Mouse (Mus musculus) myocyte (in vitro differentiated cells): Measurements from ENCODE around the gene Avil. TPM values are rescaled to one million over a fixed set of nuclear protein-coding genes. Genes with fewer than 3 reads are reported as not detected.

Experiments
- H3K27me3 ChIP-seq: one replicate; pipeline ENCODE4 v1.6.1; 2011; ENCODE audit not compliant: control insufficient read depth, insufficient read depth, insufficient read length
- H3K36me3 ChIP-seq: one replicate; pipeline ENCODE4 v1.6.1; 2011; ENCODE audit not compliant: control insufficient read depth, insufficient read depth
- H3K4me2 ChIP-seq: one replicate; pipeline ENCODE4 v1.6.1; 2011; ENCODE audit warnings: low read depth, control low read depth
- H3K4me3 ChIP-seq: one replicate; pipeline ENCODE4 v1.5.1; 2011; ENCODE audit warnings: mild to moderate bottlenecking, control low read depth, moderate library complexity
- H3K79me2 ChIP-seq: one replicate; pipeline ENCODE4 v1.6.1; 2011; ENCODE audit not compliant: control insufficient read depth, insufficient read depth
- H3ac ChIP-seq: one replicate; pipeline ENCODE4 v1.6.1; 2011; ENCODE audit not compliant: control insufficient read depth, insufficient read length
- CEBPB ChIP-seq: IDR thresholded peaks from 2 replicates; pipeline ENCODE4 v1.6.1; 2011; ENCODE audit warnings: mild to moderate bottlenecking, moderate library complexity; ENCODE audit not compliant: poor library complexity, insufficient read depth, severe bottlenecking
- E2F4 ChIP-seq: IDR thresholded peaks from one replicate; pipeline ENCODE4 v1.6.1; 2011; ENCODE audit warnings: mild to moderate bottlenecking, control low read depth, moderate library complexity; ENCODE audit not compliant: insufficient read depth
- MAX ChIP-seq: IDR thresholded peaks from one replicate; pipeline ENCODE4 v1.6.1; 2011; ENCODE audit warnings: low read depth, mild to moderate bottlenecking, control low read depth
- MYOD1 ChIP-seq, 3 experiments: IDR thresholded peaks; one replicate each; pipeline ENCODE4 v1.6.1; 2011; ENCODE audit warnings: control low read depth in 2 of 3, low read depth in 2 of 3, mild to moderate bottlenecking in 2 of 3, moderate library complexity in 1 of 3; ENCODE audit not compliant: insufficient read length in 2 of 3, control insufficient read depth in 1 of 3
- MYOG ChIP-seq, 3 experiments: IDR thresholded peaks; one replicate each; pipeline ENCODE4 v1.6.1; 2011; ENCODE audit warnings: control low read depth in 2 of 3, low read depth in 2 of 3, mild to moderate bottlenecking in 2 of 3; ENCODE audit not compliant: insufficient read length in 2 of 3, control insufficient read depth in 1 of 3, insufficient read depth in 1 of 3
- POLR2A ChIP-seq: IDR thresholded peaks from one replicate; pipeline ENCODE4 v1.6.1; 2011; ENCODE audit warnings: low read depth, mild to moderate bottlenecking, control low read depth, moderate library complexity; ENCODE audit not compliant: insufficient read length
- POLR2AphosphoS2 ChIP-seq: IDR thresholded peaks from one replicate; pipeline ENCODE4 v1.6.1; 2011; ENCODE audit warnings: low read depth, control low read depth; ENCODE audit not compliant: insufficient read length
- REST ChIP-seq: IDR thresholded peaks from one replicate; pipeline ENCODE4 v1.6.1; 2011; ENCODE audit warnings: mild to moderate bottlenecking, control low read depth, moderate library complexity; ENCODE audit not compliant: insufficient read depth, insufficient read length
- SRF ChIP-seq: IDR thresholded peaks from one replicate; pipeline ENCODE4 v1.6.1; 2011; ENCODE audit warnings: low read depth; ENCODE audit not compliant: control insufficient read depth, insufficient read length
- TCF12 ChIP-seq: IDR thresholded peaks from one replicate; pipeline ENCODE4 v1.6.1; 2011; ENCODE audit warnings: mild to moderate bottlenecking, control low read depth; ENCODE audit not compliant: poor library complexity, insufficient read depth, severe bottlenecking
- TCF3 ChIP-seq: IDR thresholded peaks from one replicate; pipeline ENCODE4 v1.6.1; 2011; ENCODE audit warnings: low read depth, control low read depth; ENCODE audit not compliant: insufficient read length
- USF1 ChIP-seq: IDR thresholded peaks from one replicate; pipeline ENCODE4 v1.6.1; 2011; ENCODE audit warnings: low read depth, mild to moderate bottlenecking, control low read depth, moderate library complexity
- polyA plus RNA-seq: library from polyadenylated mRNA; unstranded; fragments of >200 nt; fragmentation: generic; extraction: Trizol; gene quantifications from one replicate; pipeline ENCODE4 v1.2.1, GENCODE M21; 2012; ENCODE audit warnings: missing spikeins

The Avil gene
- polyA plus RNA-seq, 1 experiment: 33.3 TPM

- Histone ChIP-seq H3K36me3 (peaks cover 31% of the 10 kb centered on the region), H3ac (peak within 1 kb of the TSS; percentile 17), H3K4me2 (peak within 1 kb of the TSS; percentile 79), H3K4me3 (peak within 1 kb of the TSS; percentile 98), H3K27me3 (no peaks in the 10 kb centered on the region), H3K79me2 (peaks cover 25% of the 10 kb centered on the region)
- TF ChIP-seq USF1 (peak; percentile 97), REST (no peak), MAX (no peak), SRF (peak; percentile 59), MYOD1 (IDR thresholded peaks at IDR 0.05; ENCODE audit: control insufficient read depth in 1 of 3, insufficient read length in 2 of 3, low read depth in 2 of 3) (peak in 1 of 3 experiments; percentile 52), TCF12 (no peak), CEBPB (no peak), POLR2A (peak; percentile 57), POLR2AphosphoS2 (peak; percentile 47), E2F4 (peak; percentile 17), MYOG (IDR thresholded peaks at IDR 0.05; ENCODE audit: control insufficient read depth in 1 of 3, insufficient read depth in 1 of 3, insufficient read length in 2 of 3, low read depth in 2 of 3) (peak in 1 of 3 experiments; percentile 35), TCF3 (no peak)
Observed at GRCm38 (mm10) chr10:127063239-127063872, 62.8 kb downstream of the Avil start, which contains the start of gene Cdk4. Gene Cdk4 (plus strand): TSS chr10:127063534.

GRCm38 (mm10) chr10:127063913-127064870, 63.7 kb downstream of the Avil start:
- Histone ChIP-seq H3K4me3 (peak overlapping the region; percentile 98), H3K36me3 (peaks cover 35% of the 10 kb centered on the region), H3K27me3 (no peaks in the 10 kb centered on the region), H3K4me2 (peak overlapping the region; percentile 79), H3ac (peak overlapping the region; percentile 17), H3K79me2 (peaks cover 33% of the 10 kb centered on the region)
- no peak for TF ChIP-seq SRF
- TF ChIP-seq TCF12: no peak
- TF ChIP-seq TCF3: no peak
- TF ChIP-seq CEBPB: no peak
- no peak for TF ChIP-seq MAX
- TF ChIP-seq REST: no peak
- no peak for TF ChIP-seq POLR2AphosphoS2
- no peak for TF ChIP-seq POLR2A

- H3ac ChIP-seq: no peak overlapping the region
- H3K79me2 ChIP-seq: peaks cover 42% of the 10 kb centered on the region
- no peak for TF ChIP-seq REST
- no peak for TF ChIP-seq POLR2A
- no peak for TF ChIP-seq USF1
- TF ChIP-seq TCF12: no peak
- TF ChIP-seq E2F4: no peak
- TF ChIP-seq MYOD1 (IDR thresholded peaks at IDR 0.05; ENCODE audit: control insufficient read depth in 1 of 3, insufficient read length in 2 of 3, low read depth in 2 of 3): no peak
- TF ChIP-seq CEBPB: no peak
- TF ChIP-seq POLR2AphosphoS2: no peak
- no peak for TF ChIP-seq MYOG (IDR thresholded peaks at IDR 0.05; ENCODE audit: control insufficient read depth in 1 of 3, insufficient read depth in 1 of 3, insufficient read length in 2 of 3, low read depth in 2 of 3)
- TF ChIP-seq MAX: no peak
- no peak for TF ChIP-seq SRF
- no peak overlapping the region for H3K4me2 ChIP-seq
- H3K27me3 ChIP-seq: no peaks in the 10 kb centered on the region
- H3K4me3 ChIP-seq: peak overlapping the region; percentile 98
- H3K36me3 ChIP-seq: peaks cover 35% of the 10 kb centered on the region
Observed at GRCm38 (mm10) chr10:127065981-127066380, 65.5 kb downstream of the Avil start.

GRCm38 (mm10) chr10:127066519-127067018, 66.1 kb downstream of the Avil start:
- no peak overlapping the region for H3K4me3 ChIP-seq
- peaks cover 35% of the 10 kb centered on the region for H3K36me3 ChIP-seq
- H3K4me2 ChIP-seq: no peak overlapping the region
- H3ac ChIP-seq: no peak overlapping the region
- TF ChIP-seq POLR2AphosphoS2 (peak; percentile 62), POLR2A (peak; percentile 17), MYOG (IDR thresholded peaks at IDR 0.05; ENCODE audit: control insufficient read depth in 1 of 3, insufficient read depth in 1 of 3, insufficient read length in 2 of 3, low read depth in 2 of 3) (no peak), SRF (no peak)
- H3K27me3 ChIP-seq: no peaks in the 10 kb centered on the region
- H3K79me2 ChIP-seq: peaks cover 42% of the 10 kb centered on the region
